Mouse (Mus musculus): ENCODE results near the gene Fut8.
"Not testable (repeated sequence)": the region's sequence is repeated elsewhere in the genome, so short reads cannot be mapped to it uniquely, and the experiment has no call there.

Gene Fut8

DNA sequence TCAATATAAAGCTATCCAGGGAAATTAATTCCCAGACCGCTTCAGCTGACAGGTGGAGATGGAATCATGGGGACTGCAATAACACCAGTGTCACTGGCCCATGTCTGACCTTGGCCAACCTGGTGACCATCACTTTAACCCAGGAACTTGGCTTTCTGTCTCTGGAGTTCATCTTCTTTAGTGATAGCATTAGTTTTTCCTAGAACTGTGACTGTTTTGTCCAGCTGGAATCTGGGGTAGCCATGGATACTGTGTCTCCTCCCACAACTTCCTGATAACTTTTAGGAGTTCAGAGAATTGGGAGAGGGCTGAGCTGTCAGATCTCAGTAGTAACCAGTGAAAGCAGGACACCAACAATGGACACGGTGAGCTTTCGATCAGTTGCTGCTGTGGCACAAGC, 264.3 kb downstream of the Fut8 start:
- DNase-seq = no peak

DNA sequence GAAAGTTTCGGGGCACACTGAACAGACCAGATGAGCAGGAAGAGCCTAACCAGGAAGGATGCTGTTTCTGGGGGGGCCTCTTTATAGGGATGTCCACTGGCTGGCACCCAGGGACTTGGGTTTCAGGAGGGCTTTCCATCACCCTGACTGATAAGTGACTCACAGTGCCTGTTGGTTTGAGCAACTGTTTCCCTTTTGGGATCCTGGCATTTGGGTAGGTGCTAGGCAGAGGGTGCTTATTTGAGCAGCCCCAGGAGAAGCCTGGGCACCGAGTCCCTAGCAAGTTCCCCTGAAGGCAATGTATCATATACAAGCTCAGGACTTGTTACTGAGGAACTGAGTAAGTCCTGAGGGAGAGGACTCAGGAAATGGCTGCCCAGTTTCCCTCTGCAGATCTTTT, 267.5 kb downstream of the Fut8 start:
- DNase-seq = no peak

DNA sequence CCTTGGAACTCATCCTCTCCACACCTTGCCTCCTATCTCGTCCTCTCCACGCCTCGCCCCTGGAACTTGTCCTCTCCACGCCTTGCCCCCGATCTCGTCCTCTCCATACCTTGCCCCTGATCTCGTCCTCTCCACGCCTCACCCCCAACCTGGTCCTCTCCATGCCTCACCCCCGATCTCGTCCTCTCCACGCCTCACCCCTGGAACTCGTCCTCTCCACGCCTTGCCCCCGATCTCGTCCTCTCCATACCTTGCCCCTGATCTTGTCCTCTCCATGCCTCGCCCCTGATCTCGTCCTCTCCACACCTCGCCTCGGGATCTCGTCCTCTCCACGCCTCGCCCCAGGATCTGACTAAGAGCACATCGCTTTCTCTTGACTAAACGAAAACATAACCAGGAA, 269.8 kb downstream of the Fut8 start:
- no peak for DNase-seq

DNA sequence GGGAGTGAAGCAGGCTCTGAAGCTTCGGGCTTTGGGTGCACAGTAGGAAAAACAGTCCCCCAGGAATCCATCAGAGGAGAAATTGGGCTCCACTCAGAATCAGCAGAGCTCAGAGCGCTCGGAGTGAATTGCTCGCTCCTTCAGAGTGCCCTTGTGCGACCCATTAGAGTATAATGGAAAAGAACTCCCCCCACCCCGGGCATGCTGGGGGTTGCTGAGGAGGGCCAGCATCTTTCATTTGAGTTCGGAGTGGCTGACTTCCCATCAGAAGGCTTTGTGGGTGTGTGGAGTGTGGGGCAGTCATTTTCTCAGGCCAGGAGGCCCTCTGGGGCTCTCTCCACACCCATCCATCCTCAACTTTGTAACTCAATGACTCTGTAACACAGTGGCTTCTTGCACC, 272.8 kb downstream of the Fut8 start:
- DNase-seq = no peak

DNA sequence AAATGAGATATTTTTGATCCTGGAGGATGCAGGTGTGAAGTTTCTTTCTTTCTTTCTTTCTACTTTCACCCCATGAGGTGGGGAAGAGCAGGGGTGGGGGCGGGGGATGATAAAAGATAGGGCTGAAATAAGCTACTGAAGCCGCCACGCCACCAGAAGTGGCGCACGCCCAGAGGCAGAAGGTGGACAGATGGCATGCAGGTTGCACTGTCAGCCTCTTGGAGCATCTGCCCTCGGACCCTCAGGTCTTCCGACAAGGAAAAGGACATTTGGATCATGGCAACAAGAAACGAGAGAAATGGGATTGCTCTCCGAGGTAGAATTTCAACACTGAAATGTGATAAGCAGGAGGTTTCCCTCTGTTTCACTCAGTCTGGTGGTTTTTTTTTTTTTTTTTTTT, 273.3 kb downstream of the Fut8 start:
- DNase-seq = no peak

DNA sequence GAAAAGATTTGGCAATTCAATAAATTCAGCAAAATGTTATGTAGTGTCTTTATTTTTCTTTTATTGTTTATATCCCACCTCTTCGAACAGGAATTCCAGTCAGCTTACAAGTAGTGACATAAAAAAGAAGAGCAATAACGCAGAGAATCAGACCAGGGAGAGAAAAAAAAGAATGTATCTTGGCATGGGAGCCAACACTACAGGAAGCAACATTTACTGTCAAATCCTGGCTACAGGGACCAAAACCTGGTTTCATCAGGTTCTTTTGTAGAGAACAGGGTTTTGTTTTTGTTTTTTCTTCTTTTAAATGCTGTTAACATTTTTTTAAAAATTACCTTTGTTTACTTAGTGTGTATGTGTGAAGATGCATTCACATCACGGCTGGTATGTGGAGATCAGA, 273.7 kb downstream of the Fut8 start:
- DNase-seq = no peak

DNA sequence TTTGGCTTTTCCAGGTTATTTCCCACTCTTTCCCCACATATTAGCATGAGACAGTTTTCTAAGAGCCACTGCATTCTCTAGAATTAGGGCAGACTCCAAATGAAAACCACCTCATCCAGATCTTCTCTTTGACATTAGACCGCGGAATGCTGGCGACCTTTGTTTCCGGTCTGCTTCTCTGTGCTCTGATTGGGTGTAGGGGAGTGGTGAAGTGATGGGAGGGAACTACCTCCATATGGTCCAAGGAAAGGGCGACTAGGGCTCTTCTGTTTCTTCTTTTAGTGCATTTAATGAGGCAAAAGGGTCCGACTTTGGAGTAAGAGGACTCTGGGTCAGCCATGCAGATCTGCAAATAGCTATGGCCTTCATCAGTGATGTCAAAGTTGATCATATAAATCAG, 278.9 kb downstream of the Fut8 start:
- DNase-seq = no peak

DNA sequence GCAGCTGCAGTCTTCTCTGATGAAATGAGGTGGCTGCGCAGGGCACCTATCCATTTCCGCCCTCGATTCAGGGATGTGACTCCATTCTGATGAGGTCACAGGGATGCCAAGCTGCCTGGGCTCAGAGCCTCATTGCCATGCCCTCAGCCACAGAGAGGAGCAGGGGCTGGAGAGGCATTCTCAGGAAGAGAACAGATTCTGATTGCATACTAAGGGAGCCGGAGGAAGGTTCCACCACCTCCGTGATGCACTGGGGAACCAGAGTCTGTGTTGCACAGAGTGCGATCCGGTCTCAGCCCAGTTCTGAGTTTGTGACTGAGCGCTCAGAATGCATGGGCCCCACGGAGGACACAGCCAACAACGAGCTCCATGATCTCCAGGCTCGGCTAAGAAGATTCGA, 279.8 kb downstream of the Fut8 start:
- DNase-seq = peak in 1 of 2 experiments; percentile 1

DNA sequence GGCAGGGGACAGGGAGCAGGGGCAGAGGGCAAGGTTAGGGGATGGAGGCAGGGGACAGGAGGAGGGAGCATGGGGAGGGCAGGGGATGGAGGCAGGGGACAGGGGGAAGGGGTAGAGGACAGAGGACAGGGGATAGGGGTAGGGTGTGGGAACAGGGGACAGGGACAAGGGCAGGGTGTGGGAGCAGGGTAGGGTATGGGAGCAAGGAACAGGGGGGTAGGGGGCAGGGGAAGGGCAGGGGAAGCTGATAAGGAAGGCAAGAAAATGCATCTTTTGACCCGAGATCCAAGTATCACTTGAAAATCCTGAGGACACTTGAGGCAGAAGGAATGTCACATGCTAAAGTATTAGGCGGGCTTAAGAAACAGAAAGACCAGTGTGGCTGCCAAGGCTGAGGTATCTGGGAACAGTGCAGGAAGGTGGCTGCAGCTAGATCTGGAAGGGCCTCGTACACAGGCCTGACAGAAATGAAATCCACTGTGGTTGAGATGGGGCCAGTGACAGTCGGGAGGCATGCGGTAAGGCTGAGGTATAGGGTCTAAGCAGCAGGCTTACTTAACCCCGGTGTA, 281.7 kb downstream of the Fut8 start:
- peak; percentile 20 to 59 for DNase-seq

DNA sequence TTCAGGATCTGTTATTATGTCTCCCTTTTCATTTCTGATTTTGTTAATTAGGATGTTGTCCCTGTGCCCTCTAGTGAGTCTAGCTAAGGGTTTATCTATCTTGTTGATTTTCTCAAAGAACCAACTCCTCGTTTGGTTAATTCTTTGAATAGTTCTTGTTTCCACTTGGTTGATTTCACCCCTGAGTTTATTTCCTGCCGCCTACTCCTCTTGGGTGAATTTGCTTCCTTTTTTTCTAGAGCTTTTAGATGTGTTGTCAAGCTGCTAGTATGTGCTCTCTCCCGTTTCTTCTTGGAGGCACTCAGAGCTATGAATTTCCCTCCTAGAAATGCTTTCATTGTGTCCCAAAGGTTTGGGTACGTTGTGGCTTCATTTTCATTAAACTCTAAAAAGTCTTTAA, 286.1 kb downstream of the Fut8 start:
- not testable (repeated sequence) for DNase-seq
